Mouse (Mus musculus) stomach, postnatal 0 days (tissue): ENCODE results near the gene Thsd4.

Experiments
- CTCF ChIP-seq: IDR thresholded peaks from 2 replicates; pipeline ENCODE4 v1.5.1; 2016; ENCODE audit warnings: antibody characterized with exemption, low read depth, mild to moderate bottlenecking, moderate library complexity
- EP300 ChIP-seq: optimal IDR thresholded peaks from 2 replicates; pipeline ENCODE3; 2016; ENCODE audit warnings: antibody characterized with exemption

GRCm38 (mm10) chr9:60396096-60396495 lies 125.8 kb downstream of the Thsd4 start:
- TF ChIP-seq CTCF, result no peak
- no peak for TF ChIP-seq EP300
